Mouse (Mus musculus) small intestine, adult 2 months (tissue): Measurements from ENCODE around the gene Cabp7. TPM values are rescaled to one million over a fixed set of nuclear protein-coding genes. Genes with fewer than 3 reads are reported as not detected.

Experiments
- H3K27ac ChIP-seq: fragments of 200-500 bp; 2 replicates; pipeline ENCODE4 v1.5.1; 2012; ENCODE audit warnings: low read depth, low read length, control low read depth, inconsistent platforms; ENCODE audit not compliant: insufficient read depth
- H3K27me3 ChIP-seq: fragments of 200-500 bp; 2 replicates; pipeline ENCODE4 v1.6.1; 2012; ENCODE audit warnings: mild to moderate bottlenecking, moderate library complexity, low read length, inconsistent platforms; ENCODE audit not compliant: control insufficient read depth, insufficient read depth
- H3K36me3 ChIP-seq: fragments of 200-500 bp; 2 replicates; pipeline ENCODE4 v1.6.1; 2012; ENCODE audit warnings: mild to moderate bottlenecking, low read length, control low read depth, inconsistent platforms; ENCODE audit not compliant: control insufficient read depth, insufficient read depth
- H3K4me1 ChIP-seq: fragments of 200-500 bp; 2 replicates; pipeline ENCODE4 v1.6.1; 2012; ENCODE audit warnings: low read length, inconsistent platforms, mixed read lengths; ENCODE audit not compliant: control insufficient read depth, insufficient read depth, insufficient read length
- H3K4me3 ChIP-seq: fragments of 200-500 bp; 2 replicates; pipeline ENCODE4 v1.5.1; 2012; ENCODE audit warnings: low read depth, mild to moderate bottlenecking, control low read depth, inconsistent platforms, low read length, moderate library complexity
- CTCF ChIP-seq: fragments of 200-500 bp; IDR thresholded peaks from 2 replicates; pipeline ENCODE4 v1.5.1; 2012; ENCODE audit warnings: low read depth, mild to moderate bottlenecking, control low read depth, inconsistent platforms, low read length, moderate library complexity, mixed read lengths; ENCODE audit not compliant: insufficient replicate concordance, insufficient read length; ENCODE audit errors: extremely low read depth
- POLR2A ChIP-seq: fragments of 200-500 bp; IDR thresholded peaks from 2 replicates; pipeline ENCODE4 v1.6.1; 2012; ENCODE audit warnings: low read depth, mild to moderate bottlenecking, control low read depth, inconsistent platforms, low read length, moderate library complexity
- WGBS: fragments of 180-500 bp; shearing (Covaris S2); methylation state at CpG from one replicate; pipeline ENCODE4 v1.1.7; 2018; 5-methylcytosine and 5-hydroxymethylcytosine counted together
- polyA plus RNA-seq: library from polyadenylated mRNA; depleted of rRNA; stranded (reverse); fragments of >200 nt; gene quantifications from 2 replicates; pipeline ENCODE4 v1.2.3, GENCODE M21; 2012

The Cabp7 gene
- polyA plus RNA-seq, 1 experiment: not detected

GRCm38 (mm10) chr11:4754036-4754435 is 7.5 kb upstream of the Cabp7 start:
- Histone ChIP-seq H3K36me3 (no peaks in the 10 kb centered on the region), H3K27me3 (peaks cover 5% of the 10 kb centered on the region; the same call in 1 of the 2 replicates), H3K27ac (no peak overlapping the region), H3K4me1 (no peaks in the 10 kb centered on the region), H3K4me3 (no peak overlapping the region)
- TF ChIP-seq POLR2A (no peak), CTCF (no peak)
- WGBS: 90% methylated on average over 3 of the region's 3 CpGs

GRCm38 (mm10) chr11:4752836-4753235 is 6.3 kb upstream of the Cabp7 start:
- Histone ChIP-seq H3K27me3 (peaks cover 16% of the 10 kb centered on the region), H3K4me3 (no peak overlapping the region), H3K36me3 (no peaks in the 10 kb centered on the region), H3K4me1 (no peaks in the 10 kb centered on the region), H3K27ac (no peak overlapping the region)
- WGBS: 53% methylated on average over 10 of the region's 10 CpGs
- no peak for TF ChIP-seq POLR2A
- no peak for TF ChIP-seq CTCF

GRCm38 (mm10) chr11:4750263-4750662 is 3.7 kb upstream of the Cabp7 start:
- Histone ChIP-seq H3K36me3 (no peaks in the 10 kb centered on the region), H3K4me3 (no peak overlapping the region), H3K4me1 (no peaks in the 10 kb centered on the region), H3K27me3 (peaks cover 41% of the 10 kb centered on the region), H3K27ac (no peak overlapping the region)
- WGBS: 3% methylated on average over 9 of the region's 9 CpGs
- no peak for TF ChIP-seq POLR2A
- no peak for TF ChIP-seq CTCF

GRCm38 (mm10) chr11:4747285-4747684 is 707 bp upstream of the Cabp7 start:
- Histone ChIP-seq H3K36me3 (no peaks in the 10 kb centered on the region), H3K27me3 (peaks cover 44% of the 10 kb centered on the region), H3K4me3 (no peak overlapping the region), H3K27ac (no peak overlapping the region), H3K4me1 (no peaks in the 10 kb centered on the region)
- WGBS: 7% methylated on average over 12 of the region's 12 CpGs
- no peak for TF ChIP-seq POLR2A
- no peak for TF ChIP-seq CTCF

GRCm38 (mm10) chr11:4745969-4746368 is 609 bp downstream of the Cabp7 start:
- TF ChIP-seq POLR2A: no peak
- no peak for TF ChIP-seq CTCF
- no peak overlapping the region for H3K27ac ChIP-seq
- H3K27me3 ChIP-seq: peaks cover 44% of the 10 kb centered on the region
- H3K4me3 ChIP-seq: no peak overlapping the region
- no peaks in the 10 kb centered on the region for H3K36me3 ChIP-seq
- 2% methylated on average over 39 of the region's 39 CpGs for WGBS
- no peaks in the 10 kb centered on the region for H3K4me1 ChIP-seq

GRCm38 (mm10) chr11:4744691-4745090 is 1.9 kb downstream of the Cabp7 start:
- no peaks in the 10 kb centered on the region for H3K36me3 ChIP-seq
- H3K4me1 ChIP-seq: no peaks in the 10 kb centered on the region
- H3K4me3 ChIP-seq: no peak overlapping the region
- H3K27ac ChIP-seq: no peak overlapping the region
- WGBS: 55% methylated on average over 6 of the region's 6 CpGs
- H3K27me3 ChIP-seq: peaks cover 39% of the 10 kb centered on the region
- TF ChIP-seq POLR2A: no peak
- TF ChIP-seq CTCF: no peak

GRCm38 (mm10) chr11:4740785-4741184 is 5.8 kb downstream of the Cabp7 start:
- Histone ChIP-seq H3K27me3 (peaks cover 8% of the 10 kb centered on the region), H3K4me1 (no peaks in the 10 kb centered on the region), H3K36me3 (peaks cover 6% of the 10 kb centered on the region; the same call in 1 of the 2 replicates), H3K27ac (no peak overlapping the region), H3K4me3 (no peak overlapping the region)
- TF ChIP-seq POLR2A (no peak), CTCF (no peak)
- 49% methylated on average over 5 of the region's 5 CpGs for WGBS
